Mouse (Mus musculus): ENCODE measurements at regions not wholly inside any gene's neighbourhood (a gene's known extent, or its start where the extent isn't known, plus 50 kb on each side); places are given as distances from the start of the nearest gene placed in this dataset.

GRCm38 (mm10) chr3:142984547-142984946 lies 102.7 kb upstream of the Pkn2 start:
- TF ChIP-seq CTCF (IDR thresholded peaks at IDR 0.05; ENCODE audit: low read depth, low read length) (no peak), POLR2A (IDR thresholded peaks at IDR 0.05; ENCODE audit: insufficient read depth, low read length) (no peak), EP300 (IDR thresholded peaks at IDR 0.05; ENCODE audit: insufficient read depth, low read depth, low read length) (no peak)
